Mouse (Mus musculus): ENCODE measurements around the gene Crabp1. TPM values are rescaled to one million over a fixed set of nuclear protein-coding genes. Genes with fewer than 3 reads are reported as not detected.

Crabp1 gene
- total RNA-seq, 2 experiments from 2014 or later = 1.8 to 4.8 TPM

DNA sequence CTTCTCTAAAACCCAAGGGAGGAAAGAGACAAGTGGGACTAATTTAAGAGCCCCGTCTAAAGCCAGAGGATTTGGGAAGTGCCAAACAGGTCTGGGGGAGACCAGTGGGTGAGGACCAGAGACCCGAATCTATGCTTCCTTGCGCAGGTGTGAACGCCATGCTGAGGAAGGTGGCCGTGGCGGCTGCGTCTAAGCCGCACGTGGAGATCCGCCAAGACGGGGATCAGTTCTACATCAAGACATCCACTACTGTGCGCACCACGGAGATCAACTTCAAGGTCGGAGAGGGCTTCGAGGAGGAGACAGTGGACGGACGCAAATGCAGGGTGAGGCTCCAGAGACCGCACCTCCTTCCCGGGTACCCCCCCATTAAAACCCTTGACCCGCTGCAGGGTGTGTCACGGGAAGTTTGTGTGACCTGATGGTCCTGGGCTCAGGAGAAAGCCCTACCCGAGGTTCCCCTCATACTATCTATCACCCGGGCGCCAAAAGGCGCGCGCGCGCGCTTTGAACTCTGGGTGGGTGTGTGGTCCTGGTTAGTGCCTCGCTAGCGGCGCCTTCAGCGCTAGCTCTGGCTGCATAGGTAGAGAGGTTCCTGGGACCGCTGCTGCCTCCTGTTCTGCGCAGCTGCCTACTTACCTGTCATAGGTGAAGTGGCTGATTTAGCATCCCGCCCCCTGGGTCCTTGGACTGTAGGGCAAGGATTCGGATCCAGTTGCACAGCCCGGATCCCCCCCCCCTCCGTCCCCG, 963 bp downstream of the Crabp1 start:
- DNase-seq (ENCODE audit: low spot score in 2 of 2) = no peak

DNA sequence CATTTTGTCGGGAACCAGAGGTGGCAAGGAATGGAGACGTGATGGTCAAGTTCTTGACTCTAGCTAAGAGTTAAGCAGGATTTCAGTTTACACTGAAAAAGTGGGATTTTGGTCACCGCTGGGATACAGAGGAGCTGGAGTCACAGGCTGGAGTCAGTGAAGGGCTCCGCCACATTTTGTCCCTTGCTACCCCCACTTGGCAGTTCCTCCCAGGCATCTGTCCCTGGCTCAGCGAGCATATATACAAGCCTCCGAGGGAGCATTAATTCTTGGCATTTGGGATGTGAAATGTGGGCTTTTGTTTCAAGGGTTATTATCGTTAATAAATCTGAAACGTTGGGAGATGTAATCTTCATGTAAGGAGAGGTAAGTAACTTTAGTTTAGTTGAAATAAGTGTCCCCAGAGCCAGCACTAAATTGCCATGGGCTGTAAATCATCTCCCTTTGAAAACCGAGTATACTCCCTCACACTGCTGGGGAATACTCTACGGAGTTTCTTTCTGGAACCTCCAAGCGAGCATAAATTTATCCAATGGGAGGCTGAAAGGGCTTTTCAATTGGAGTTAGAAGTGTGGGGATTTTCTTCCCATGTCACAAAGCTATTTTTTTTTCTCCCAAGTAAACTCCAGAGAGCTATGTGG, 5.7 kb downstream of the Crabp1 start:
- no peak for DNase-seq (ENCODE audit: low spot score in 2 of 2)

DNA sequence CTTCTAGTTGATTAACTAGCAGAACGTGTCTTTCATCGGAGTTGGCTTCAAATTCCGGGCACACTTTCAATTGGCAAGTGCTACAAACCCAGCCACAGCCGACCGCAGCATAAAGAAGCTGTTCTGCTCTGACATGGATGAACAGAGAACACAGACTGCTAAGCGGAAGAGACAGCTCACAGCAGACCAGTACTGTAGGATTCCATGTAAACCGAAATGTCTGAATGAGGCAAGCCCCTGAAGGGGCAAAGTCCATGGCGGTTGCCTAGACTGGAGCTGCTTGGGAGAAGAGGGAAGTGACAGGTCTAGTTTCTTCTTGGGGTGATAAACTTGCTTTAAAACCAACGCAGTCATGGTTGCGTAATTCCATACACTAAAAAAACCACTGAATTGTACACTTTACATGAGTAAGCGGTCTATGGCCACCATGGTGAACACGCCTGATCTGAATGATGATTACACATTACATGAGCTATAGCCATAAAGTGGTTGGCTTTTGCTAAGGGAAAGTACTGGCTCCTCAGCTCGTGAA, 12.0 kb downstream of the Crabp1 start:
- no peak for DNase-seq (ENCODE audit: low spot score in 2 of 2)

DNA sequence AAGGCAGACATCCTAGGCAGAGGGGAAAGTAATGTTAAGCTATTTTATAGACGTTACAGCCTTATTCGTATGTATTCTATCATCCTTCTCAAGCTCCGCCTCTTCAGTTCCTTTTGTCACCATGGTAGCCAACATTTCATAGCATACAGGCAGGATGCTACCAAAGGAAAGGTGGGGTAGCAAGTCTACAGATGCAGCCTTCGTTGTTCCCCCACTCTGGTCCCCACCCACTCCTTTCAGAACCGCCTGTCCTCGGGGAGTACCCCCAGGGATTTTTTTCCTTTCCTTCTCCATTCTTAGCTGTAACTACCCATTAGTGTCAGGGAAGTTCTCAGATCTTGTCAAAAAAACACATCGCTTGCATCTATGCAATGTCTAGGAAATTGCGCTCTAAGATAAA, 14.7 kb downstream of the Crabp1 start:
- DNase-seq (ENCODE audit: low spot score in 2 of 2) = no peak

DNA sequence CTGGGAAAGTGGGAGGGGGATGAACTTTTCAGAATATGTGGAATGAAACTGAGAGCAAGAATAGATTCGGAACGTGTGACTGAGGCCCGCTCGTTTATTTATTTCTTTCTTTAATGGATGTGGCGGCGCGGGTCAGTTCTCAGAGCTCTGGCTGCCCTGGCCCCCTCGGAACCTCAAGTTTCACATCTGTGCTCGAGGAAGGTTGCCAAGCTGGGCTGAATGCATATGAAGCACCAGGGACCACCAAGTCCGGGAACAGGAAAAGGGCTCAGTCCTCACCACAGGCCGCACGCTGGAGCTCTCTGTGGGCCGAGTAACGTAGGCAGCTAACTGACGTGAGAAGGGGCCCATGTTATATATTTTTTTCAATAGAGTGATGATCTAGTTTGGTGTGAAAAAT, 18.0 kb downstream of the Crabp1 start:
- no peak for DNase-seq (ENCODE audit: low spot score in 2 of 2)

DNA sequence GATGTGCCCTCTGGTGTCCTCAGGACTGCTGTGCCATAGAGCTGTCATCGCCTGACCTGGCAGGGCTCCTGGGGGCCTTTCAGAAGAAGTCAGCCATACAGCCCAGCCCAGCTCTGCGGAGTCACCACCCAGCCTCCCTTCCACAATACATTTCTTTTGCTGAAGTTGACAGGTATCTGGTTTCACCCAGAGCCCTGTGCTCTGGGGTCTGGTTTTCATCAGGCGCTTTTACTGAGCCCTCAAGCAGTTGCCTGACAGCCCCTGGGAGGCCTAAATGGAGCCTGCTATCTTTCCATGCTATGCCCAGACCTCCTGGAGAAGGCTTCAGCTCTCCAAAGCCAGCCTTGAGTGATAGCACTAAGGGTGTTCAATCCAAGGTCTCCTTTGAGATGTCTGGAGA, 19.5 kb downstream of the Crabp1 start:
- no peak for DNase-seq (ENCODE audit: low spot score in 2 of 2)

DNA sequence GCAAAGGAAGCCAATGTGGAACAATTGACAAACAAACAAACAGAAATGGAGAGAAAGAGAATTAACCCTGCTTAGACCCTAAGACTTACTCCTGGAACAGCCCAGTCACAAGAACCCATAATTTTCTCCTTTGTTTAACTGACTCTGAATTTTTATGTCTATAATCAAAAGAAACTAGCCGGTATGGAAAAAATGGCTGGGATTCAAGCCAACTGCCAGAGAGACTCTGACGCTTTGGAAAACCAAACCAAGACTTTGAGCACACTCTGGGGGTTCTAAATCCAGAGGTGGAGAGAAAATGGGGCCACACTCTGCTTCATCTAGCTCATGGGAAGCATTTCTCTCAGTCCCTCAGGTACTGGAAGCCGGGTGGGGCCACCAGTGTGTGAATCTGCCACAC, 20.7 kb downstream of the Crabp1 start:
- DNase-seq (ENCODE audit: low spot score in 2 of 2) = no peak

DNA sequence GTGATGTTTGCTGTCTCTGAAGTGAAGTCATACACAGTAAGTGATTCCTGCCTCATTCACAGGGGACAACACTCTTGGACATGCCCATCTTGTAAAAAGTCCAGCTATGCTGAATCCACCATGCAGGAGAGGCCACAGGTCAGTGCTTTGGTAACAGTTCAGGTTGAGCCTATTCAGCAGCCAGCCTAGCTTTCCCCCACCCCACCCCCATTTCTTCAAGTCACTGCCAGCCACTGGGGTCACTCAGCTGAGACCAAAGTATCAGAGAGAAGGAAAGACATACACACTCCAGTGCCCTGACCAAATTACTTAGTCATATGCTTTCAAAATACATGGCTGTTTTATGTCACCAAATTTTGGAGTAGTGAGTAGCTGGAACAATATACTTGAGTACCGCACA, 21.5 kb downstream of the Crabp1 start:
- no peak for DNase-seq (ENCODE audit: low spot score in 2 of 2)

DNA sequence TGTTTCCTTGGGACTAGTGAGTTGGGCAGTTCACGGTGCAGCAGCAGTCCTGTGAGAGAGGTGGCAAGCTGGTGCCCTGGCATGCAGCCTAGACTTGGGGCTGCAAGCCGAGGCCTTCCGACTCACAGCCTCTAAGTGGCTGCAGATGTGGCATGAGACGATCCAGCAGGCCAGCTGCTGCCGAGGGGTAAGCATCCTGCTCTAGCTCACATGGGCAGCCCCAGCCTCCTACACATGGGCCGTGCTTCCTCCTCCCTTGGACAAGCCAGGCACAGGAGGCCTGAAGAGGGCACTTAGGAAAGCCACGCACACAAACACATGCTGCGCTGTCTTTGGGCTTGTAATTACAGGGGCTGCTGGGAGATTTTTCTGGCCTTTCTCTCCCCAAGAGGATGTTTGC, 23.2 kb downstream of the Crabp1 start:
- no peak for DNase-seq (ENCODE audit: low spot score in 2 of 2)

DNA sequence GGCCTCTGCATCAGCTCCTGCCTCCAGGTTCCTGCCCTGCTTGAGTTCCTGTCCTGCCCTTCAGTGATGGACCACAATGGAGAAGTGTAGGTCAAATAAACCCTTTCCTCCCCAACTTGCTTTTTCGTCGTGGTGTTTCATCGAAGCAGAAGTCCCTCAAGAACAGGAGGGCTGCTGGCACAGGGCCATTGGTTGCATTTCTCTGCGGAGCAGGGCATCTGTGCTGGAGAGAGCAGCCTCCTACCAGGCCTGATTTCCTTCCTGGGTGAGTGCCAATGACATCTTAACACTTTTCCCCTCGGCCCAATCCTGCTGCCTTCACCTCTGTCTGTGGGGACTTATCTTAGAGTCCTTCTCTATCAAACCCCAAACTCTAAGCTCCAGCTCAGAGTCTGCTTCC, 25.7 kb downstream of the Crabp1 start:
- DNase-seq (ENCODE audit: low spot score in 2 of 2) = no peak

DNA sequence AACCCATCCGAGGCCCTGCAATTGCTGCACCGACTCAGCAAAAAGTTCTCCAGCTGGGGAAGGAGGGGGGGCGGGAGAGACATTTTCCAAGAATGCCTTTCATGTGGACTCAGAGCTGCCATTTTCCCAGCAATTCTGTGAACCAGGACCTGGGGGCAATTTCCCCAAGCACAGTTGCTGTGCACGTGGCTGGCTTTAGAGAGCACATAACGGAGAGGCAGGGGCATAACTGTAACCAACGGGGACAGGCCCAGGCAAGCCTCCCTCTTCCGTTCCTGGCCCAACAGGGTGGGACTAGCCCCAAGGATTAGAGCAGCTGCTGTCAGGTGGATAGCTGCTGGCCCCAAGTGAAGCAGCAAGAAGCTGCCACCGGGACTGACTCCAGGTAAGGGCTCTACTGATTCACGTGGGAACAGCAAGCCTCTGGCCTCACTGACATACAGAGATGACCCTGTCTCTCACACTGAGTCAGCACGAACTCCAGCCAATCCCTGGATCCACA, 37.0 kb downstream of the Crabp1 start:
- no peak for DNase-seq (ENCODE audit: low spot score in 2 of 2)

DNA sequence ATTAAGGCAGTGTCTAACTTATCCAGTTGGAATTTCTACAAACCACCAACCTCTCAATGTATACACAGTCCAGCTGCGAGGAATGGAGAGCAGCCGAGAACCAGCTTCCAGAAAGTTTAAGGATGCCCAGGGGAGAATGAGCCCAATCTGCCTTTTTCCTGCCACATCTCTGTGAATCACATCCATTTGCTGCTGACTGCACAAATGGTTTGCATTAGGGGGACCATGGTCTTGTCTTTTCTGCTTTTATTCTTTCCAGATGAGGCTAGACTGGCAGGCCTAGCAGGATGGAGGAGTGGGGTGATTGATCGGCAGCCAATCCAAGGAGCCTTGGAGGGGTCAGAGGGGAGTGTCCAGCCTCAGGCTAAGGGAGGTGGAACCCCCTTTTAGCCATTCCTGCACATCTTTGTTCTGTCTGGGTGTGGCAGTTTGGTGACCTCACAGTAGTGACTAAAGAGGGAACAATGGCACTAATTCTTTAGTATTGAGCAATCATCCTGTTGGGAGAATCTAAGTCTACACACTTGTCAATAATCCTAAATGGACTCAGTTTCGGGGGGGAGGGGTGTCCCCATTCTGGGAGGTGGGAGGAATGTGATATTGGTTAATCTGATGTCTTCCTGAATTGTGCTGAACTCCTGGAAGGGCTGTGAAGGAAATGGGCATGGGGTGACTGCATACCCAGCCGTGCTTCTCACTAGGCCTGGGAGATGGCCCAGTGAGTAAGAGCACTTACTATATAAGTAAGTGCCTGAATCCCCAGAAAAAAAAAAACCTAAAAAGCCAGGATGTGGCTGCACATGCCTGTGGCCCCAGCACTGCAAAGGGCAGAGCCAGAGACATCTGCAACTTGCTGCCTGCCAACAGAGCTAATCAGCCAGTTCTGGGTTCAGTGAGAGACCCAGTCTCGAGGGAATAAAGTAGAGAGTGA, 38.5 kb downstream of the Crabp1 start:
- DNase-seq (ENCODE audit: low spot score in 2 of 2) = no peak

DNA sequence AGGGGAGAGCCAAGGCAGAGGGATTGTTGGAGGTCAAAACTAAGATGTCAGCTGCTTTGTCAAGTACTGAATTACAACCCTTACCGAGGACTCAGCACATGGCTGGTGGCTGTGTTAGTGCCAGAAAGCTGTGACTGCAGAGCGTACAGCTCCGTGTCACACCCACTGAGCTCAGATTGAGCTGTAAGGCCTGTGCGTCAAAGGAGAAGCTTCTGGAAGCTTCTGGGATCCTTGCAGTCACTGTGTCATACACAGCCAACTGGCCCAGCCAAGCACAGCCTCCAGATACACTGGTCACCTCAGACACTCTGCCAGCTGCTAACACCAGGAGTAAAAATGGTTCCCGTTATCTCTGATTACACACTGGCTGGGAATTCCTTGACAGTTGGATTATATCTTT, 39.8 kb downstream of the Crabp1 start:
- no peak for DNase-seq (ENCODE audit: low spot score in 2 of 2)

DNA sequence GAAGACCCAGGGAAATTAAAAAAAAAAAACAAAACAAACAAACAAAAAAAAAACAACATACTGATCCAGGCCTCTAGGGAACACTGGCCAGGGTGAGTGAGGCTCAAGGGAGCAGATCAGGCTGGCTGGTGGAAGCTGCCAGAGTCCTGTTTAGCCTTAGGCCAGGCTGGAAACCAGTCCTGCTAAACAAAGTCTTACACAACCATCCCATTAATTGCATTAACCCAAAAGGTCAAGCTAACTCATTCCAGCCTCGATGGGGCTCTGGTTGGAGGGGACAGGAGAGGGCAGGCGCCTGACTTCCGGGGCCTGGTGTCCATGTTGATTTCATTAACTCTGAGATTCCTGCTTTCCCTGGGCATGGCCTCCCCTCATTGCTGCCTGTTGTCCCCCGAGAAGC, 43.2 kb downstream of the Crabp1 start:
- no peak for DNase-seq (ENCODE audit: low spot score in 2 of 2)

DNA sequence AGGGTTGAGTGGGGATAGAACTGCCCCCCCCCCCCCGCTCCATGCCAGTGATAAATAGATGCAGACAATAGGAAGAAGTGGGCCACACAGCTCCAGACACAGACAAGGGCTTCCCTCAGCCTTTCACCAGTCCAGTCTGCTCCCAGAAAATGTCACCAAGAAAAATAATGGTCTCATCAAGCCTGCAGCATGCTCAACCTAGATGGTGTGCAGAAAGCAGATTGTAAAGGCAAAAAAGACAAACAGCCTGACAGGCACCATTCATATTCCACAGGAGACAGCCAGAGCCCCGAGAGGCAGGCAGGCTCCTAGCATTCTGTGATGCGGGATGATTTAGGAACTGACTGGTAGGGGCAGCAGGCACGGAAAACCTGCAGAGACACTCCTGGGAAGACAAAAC, 45.4 kb downstream of the Crabp1 start:
- no peak for DNase-seq (ENCODE audit: low spot score in 2 of 2)

DNA sequence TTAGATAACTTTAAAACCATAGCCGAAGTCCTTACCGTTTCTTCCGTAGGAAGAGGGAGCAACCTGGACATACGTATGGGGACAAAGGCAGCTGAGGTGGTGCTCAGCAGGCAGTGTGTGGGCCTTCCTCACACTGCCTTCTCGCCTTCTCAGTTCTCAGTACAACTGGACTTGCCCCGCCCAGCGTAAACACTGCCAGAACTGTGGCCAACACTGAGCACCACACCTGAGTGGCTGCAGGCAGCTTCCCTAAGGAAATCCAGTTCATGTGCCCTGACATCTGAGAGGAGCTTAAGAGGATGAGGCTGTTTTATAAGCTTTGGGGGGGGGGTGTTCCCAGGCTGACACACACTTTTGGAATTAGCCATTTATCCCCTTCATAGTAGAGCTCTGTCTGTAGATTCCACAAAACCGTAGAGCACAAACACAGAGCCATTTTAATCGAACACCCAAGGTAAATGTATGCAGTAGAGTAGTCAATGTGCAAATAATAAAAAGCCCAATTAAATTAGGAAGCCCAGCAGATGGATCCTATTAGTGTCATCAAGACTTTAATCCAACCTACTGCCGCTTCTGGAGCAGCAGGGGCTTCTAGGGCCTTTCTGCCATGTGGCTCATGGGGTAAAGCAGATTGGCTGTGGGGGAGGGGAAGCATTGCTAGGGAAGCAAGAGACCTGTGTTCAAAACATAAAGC, 52.1 kb downstream of the Crabp1 start:
- DNase-seq (ENCODE audit: low spot score in 2 of 2) = no peak

DNA sequence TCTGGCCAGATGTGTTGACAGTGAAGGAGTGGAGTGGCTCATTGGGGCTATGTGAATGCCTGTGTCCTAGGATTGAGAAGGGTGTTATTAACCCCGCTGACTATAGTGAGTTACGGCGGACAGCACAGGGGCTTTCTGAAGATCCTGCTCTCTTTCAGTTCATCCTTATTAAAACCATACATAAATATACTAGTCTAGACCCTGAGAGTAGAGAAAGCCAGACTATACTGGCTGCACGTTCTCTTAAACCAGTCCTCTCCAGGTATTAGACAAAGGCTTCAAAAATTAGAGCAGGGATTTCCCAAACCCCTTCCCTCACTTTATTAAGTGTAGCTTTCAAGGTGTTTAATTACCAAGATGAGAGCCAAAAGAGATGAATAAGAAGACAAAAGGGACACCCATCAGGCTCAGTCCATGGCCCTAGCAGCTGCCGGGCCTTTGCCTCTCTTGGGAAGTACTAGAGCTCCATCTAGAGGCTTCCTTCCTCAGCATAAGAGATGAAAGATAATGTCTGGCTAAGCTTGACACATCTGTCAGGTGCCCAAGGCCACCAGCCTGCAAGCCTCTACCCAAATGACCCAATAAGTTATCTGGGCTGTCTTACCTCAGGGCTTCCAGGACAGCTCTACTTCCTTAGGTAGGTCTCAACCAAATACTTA, 57.0 kb downstream of the Crabp1 start:
- DNase-seq (ENCODE audit: low spot score in 2 of 2) = peak; percentile 25 to 28
